Mouse (Mus musculus): ENCODE measurements around the gene Prpmp5. TPM values are rescaled to one million over a fixed set of nuclear protein-coding genes. Genes with fewer than 3 reads are reported as not detected.
"Not testable (repeated sequence)": the region's sequence is repeated elsewhere in the genome, so short reads cannot be mapped to it uniquely, and the experiment has no call there.

The Prpmp5 gene
- not detected for total RNA-seq (2021)
- long read RNA-seq, experiment 1: 0 reads
- long read RNA-seq, experiment 2: 0 reads

GRCm38 (mm10) chr6:132314657-132315056, at the start of gene Prpmp5:
Gene Prpmp5 (minus strand): TSS chr6:132314757.
- DNase-seq (ENCODE audit: low spot score in 2 of 2): not testable (repeated sequence)

GRCm38 (mm10) chr6:132364034-132364433, 49.5 kb upstream of the Prpmp5 start, which contains the start of gene Gm8882:
Gene Gm8882 (minus strand): TSS chr6:132364134.
- not testable (repeated sequence) for DNase-seq (ENCODE audit: low spot score in 2 of 2)

Other genes starting within 250 kb of the Prpmp5 start
- gene Prb1, start 104.2 kb downstream of the Prpmp5 start, total RNA-seq (2021): not detected
- gene Gm8882, start 49.4 kb upstream of the Prpmp5 start, total RNA-seq (2021): not detected

All from left cerebral cortex, adult 18-20 months (tissue).